Mouse (Mus musculus) liver, embryonic 14.5 days (tissue): ENCODE results near the gene Tdg.
"Not testable (repeated sequence)": the region's sequence is repeated elsewhere in the genome, so short reads cannot be mapped to it uniquely, and the experiment has no call there.

Source experiments
- CTCF ChIP-seq: IDR thresholded peaks from 2 replicates; pipeline ENCODE4 v1.5.1; 2016; ENCODE audit warnings: antibody characterized with exemption, low read depth, control low read depth
- EP300 ChIP-seq: IDR thresholded peaks from 2 replicates; pipeline ENCODE4 v1.6.1; 2016; ENCODE audit warnings: antibody characterized with exemption, low read depth

- not testable (repeated sequence) for TF ChIP-seq CTCF, EP300
Measured at GRCm38 (mm10) chr10:82589673-82590072, 40.0 kb upstream of the Tdg start.
